Mouse (Mus musculus): Measurements from ENCODE around the gene Fam3c.

Gene Fam3c

GRCm38 (mm10) chr6:22354031-22354430, 2.0 kb downstream of the Fam3c start:
- DNase-seq (ENCODE audit: low spot score): no peak

GRCm38 (mm10) chr6:22351551-22351950, 4.5 kb downstream of the Fam3c start:
- peak; percentile 11 for DNase-seq (ENCODE audit: low spot score)

GRCm38 (mm10) chr6:22350239-22350571, 5.8 kb downstream of the Fam3c start:
- DNase-seq (ENCODE audit: low spot score): no peak

GRCm38 (mm10) chr6:22349531-22350238, 6.4 kb downstream of the Fam3c start:
- DNase-seq (ENCODE audit: low spot score): no peak

- no peak for DNase-seq (ENCODE audit: low spot score)
Measured at GRCm38 (mm10) chr6:22348975-22349374, 7.1 kb downstream of the Fam3c start.

GRCm38 (mm10) chr6:22348130-22348529, 7.9 kb downstream of the Fam3c start:
- no peak for DNase-seq (ENCODE audit: low spot score)

GRCm38 (mm10) chr6:22347132-22347902, 8.7 kb downstream of the Fam3c start:
- no peak for DNase-seq (ENCODE audit: low spot score)

- DNase-seq (ENCODE audit: low spot score): no peak
Measured at GRCm38 (mm10) chr6:22344443-22344842, 11.6 kb downstream of the Fam3c start.

- no peak for DNase-seq (ENCODE audit: low spot score)
Measured at GRCm38 (mm10) chr6:22343706-22344105, 12.3 kb downstream of the Fam3c start.

GRCm38 (mm10) chr6:22343292-22343691, 12.8 kb downstream of the Fam3c start:
- DNase-seq (ENCODE audit: low spot score): no peak

- no peak for DNase-seq (ENCODE audit: low spot score)
Measured at GRCm38 (mm10) chr6:22340779-22341178, 15.3 kb downstream of the Fam3c start.

GRCm38 (mm10) chr6:22339763-22340542, 16.1 kb downstream of the Fam3c start:
- no peak for DNase-seq (ENCODE audit: low spot score)

- no peak for DNase-seq (ENCODE audit: low spot score)
Measured at GRCm38 (mm10) chr6:22332548-22332947, 23.5 kb downstream of the Fam3c start.

GRCm38 (mm10) chr6:22330169-22330960, 25.7 kb downstream of the Fam3c start:
- DNase-seq (ENCODE audit: low spot score): no peak

GRCm38 (mm10) chr6:22327931-22328330, 28.1 kb downstream of the Fam3c start:
- no peak for DNase-seq (ENCODE audit: low spot score)

GRCm38 (mm10) chr6:22327091-22327490, 29.0 kb downstream of the Fam3c start:
- no peak for DNase-seq (ENCODE audit: low spot score)

GRCm38 (mm10) chr6:22326289-22326688, 29.8 kb downstream of the Fam3c start:
- no peak for DNase-seq (ENCODE audit: low spot score)

- DNase-seq (ENCODE audit: low spot score): peak; percentile 73
Measured at GRCm38 (mm10) chr6:22325364-22326072, 30.5 kb downstream of the Fam3c start.

GRCm38 (mm10) chr6:22298059-22298458, 58.0 kb downstream of the Fam3c start:
- DNase-seq (ENCODE audit: low spot score): no peak

GRCm38 (mm10) chr6:22297028-22297427, 59.0 kb downstream of the Fam3c start:
- DNase-seq (ENCODE audit: low spot score): no peak

GRCm38 (mm10) chr6:22293922-22294321, 62.1 kb downstream of the Fam3c start:
- no peak for DNase-seq (ENCODE audit: low spot score)

Data from ovary, postnatal 36 days (tissue).